Mouse (Mus musculus): ENCODE measurements at regions not wholly inside any gene's neighbourhood (a gene's known extent, or its start where the extent isn't known, plus 50 kb on each side); places are given as distances from the start of the nearest gene placed in this dataset.
A peak's percentile ranks its signal among the peaks of the same experiment; 100 is the strongest.

GRCm38 (mm10) chr8:89370816-89371772 lies 327.1 kb upstream of the Sall1 start:
- Histone ChIP-seq H3K27me3 (replicated peaks) (no peaks in the 10 kb centered on the region), H3K9ac (replicated peaks) (no peak overlapping the region), H3K27ac (replicated peaks) (no peak overlapping the region), H3K4me3 (replicated peaks) (no peak overlapping the region), H3K4me1 (no peaks in the 10 kb centered on the region), H3K4me2 (no peak overlapping the region), H3K36me3 (no peaks in the 10 kb centered on the region), H3K9me3 (replicated peaks) (no peaks in the 10 kb centered on the region)
- no peak for ATAC-seq (ENCODE audit: low FRiP score)
- 56% methylated on average over 20 of the region's 20 CpGs for WGBS

DNA sequence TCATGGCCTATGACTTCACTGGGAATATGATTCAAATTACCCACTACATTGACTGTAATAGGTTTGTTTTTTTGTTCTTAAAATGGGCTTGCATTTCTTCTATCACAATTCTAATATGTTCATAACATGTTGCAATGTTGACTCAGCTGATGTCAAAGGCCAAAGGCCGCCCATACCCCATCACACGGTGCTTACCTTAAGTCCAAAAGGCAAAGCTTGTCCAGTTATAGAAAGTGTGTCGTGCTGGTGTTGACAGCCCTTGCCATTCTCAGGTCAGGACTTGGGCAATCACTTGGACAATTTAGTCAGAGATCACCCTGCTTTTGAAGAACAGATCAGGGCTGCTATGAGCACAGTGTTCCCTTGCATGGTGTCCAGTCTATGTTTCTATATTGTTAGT lies 321.5 kb upstream of the Sall1 start:
- no peak overlapping the region for H3K4me2 ChIP-seq
- no peaks in the 10 kb centered on the region for H3K9me3 ChIP-seq (replicated peaks)
- H3K27ac ChIP-seq (replicated peaks) = no peak overlapping the region
- no peak overlapping the region for H3K9ac ChIP-seq (replicated peaks)
- no peaks in the 10 kb centered on the region for H3K36me3 ChIP-seq
- 95% methylated on average over 3 of the region's 3 CpGs for WGBS
- no peak overlapping the region for H3K4me3 ChIP-seq (replicated peaks)
- ATAC-seq (ENCODE audit: low FRiP score) = no peak
- H3K27me3 ChIP-seq (replicated peaks) = no peaks in the 10 kb centered on the region
- H3K4me1 ChIP-seq = no peaks in the 10 kb centered on the region

- Histone ChIP-seq H3K9ac (replicated peaks) (no peak overlapping the region), H3K27ac (replicated peaks) (no peak overlapping the region), H3K4me3 (replicated peaks) (no peak overlapping the region), H3K9me3 (replicated peaks) (no peaks in the 10 kb centered on the region), H3K36me3 (no peaks in the 10 kb centered on the region), H3K4me1 (no peaks in the 10 kb centered on the region), H3K4me2 (no peak overlapping the region), H3K27me3 (replicated peaks) (no peaks in the 10 kb centered on the region)
- 77% methylated on average over 4 of the region's 4 CpGs for WGBS
- ATAC-seq (ENCODE audit: low FRiP score) = no peak
These were observed 314.4 kb upstream of the Sall1 start for GRCm38 (mm10) chr8:89358411-89358810.

DNA sequence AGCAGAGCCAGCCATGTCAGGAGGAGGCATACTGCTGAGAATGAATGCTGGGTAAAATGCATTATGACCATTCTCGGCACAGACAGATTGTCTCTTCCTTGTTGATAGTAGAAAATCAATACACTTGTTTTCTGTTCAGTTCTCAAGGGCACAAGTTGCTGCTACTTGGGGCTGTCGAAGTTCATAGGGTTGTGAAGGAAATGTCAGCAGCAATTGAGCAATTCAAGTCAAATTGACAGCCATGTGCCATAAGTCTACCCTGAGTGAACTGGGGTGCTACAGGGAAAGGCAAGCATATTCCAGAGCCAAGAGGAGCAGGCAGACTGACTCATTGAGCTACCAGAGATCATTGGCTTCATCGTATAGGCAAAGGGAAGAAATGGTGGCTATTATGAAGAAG lies 301.6 kb upstream of the Sall1 start:
- no peak overlapping the region for H3K4me2 ChIP-seq
- ATAC-seq (ENCODE audit: low FRiP score) = no peak

GRCm38 (mm10) chr8:89341686-89342085 lies 297.7 kb upstream of the Sall1 start:
- H3K4me1 ChIP-seq = no peaks in the 10 kb centered on the region
- 94% methylated on average over 5 of the region's 5 CpGs for WGBS
- H3K4me2 ChIP-seq = no peak overlapping the region
- no peak for ATAC-seq (ENCODE audit: low FRiP score)
- no peak overlapping the region for H3K27ac ChIP-seq (replicated peaks)
- H3K9me3 ChIP-seq (replicated peaks) = no peaks in the 10 kb centered on the region
- no peak overlapping the region for H3K9ac ChIP-seq (replicated peaks)
- H3K27me3 ChIP-seq (replicated peaks) = no peaks in the 10 kb centered on the region
- no peaks in the 10 kb centered on the region for H3K36me3 ChIP-seq
- H3K4me3 ChIP-seq (replicated peaks) = no peak overlapping the region

More for the DNA sequence above, 301.6 kb upstream of the Sall1 start:
- no peaks in the 10 kb centered on the region for H3K4me1 ChIP-seq
- no peaks in the 10 kb centered on the region for H3K27me3 ChIP-seq (replicated peaks)
- no peaks in the 10 kb centered on the region for H3K9me3 ChIP-seq (replicated peaks)
- no peak overlapping the region for H3K4me3 ChIP-seq (replicated peaks)
- H3K27ac ChIP-seq (replicated peaks) = no peak overlapping the region
- WGBS = 83% methylated on average over 3 of the region's 3 CpGs
- H3K36me3 ChIP-seq = no peaks in the 10 kb centered on the region
- H3K9ac ChIP-seq (replicated peaks) = no peak overlapping the region

GRCm38 (mm10) chr8:89335416-89335815 lies 291.5 kb upstream of the Sall1 start:
- no peak for ATAC-seq (ENCODE audit: low FRiP score)
- no peaks in the 10 kb centered on the region for H3K27me3 ChIP-seq (replicated peaks)
- H3K27ac ChIP-seq (replicated peaks) = no peak overlapping the region
- H3K4me2 ChIP-seq = no peak overlapping the region
- H3K9ac ChIP-seq (replicated peaks) = no peak overlapping the region
- H3K9me3 ChIP-seq (replicated peaks) = no peaks in the 10 kb centered on the region
- H3K36me3 ChIP-seq = no peaks in the 10 kb centered on the region
- H3K4me3 ChIP-seq (replicated peaks) = no peak overlapping the region
- 74% methylated on average over 2 of the region's 2 CpGs for WGBS
- no peaks in the 10 kb centered on the region for H3K4me1 ChIP-seq

- H3K4me2 ChIP-seq = no peak overlapping the region
- ATAC-seq (ENCODE audit: low FRiP score) = no peak
- no peak overlapping the region for H3K27ac ChIP-seq (replicated peaks)
- H3K4me1 ChIP-seq = peaks cover 6% of the 10 kb centered on the region; the same call in 1 of the 2 replicates
- H3K36me3 ChIP-seq = no peaks in the 10 kb centered on the region
- no peaks in the 10 kb centered on the region for H3K27me3 ChIP-seq (replicated peaks)
- H3K4me3 ChIP-seq (replicated peaks) = no peak overlapping the region
- no peak overlapping the region for H3K9ac ChIP-seq (replicated peaks)
- WGBS = 58% methylated on average over 2 of the region's 2 CpGs
- H3K9me3 ChIP-seq (replicated peaks) = no peaks in the 10 kb centered on the region
These were observed 281.9 kb upstream of the Sall1 start for GRCm38 (mm10) chr8:89325751-89326351.

DNA sequence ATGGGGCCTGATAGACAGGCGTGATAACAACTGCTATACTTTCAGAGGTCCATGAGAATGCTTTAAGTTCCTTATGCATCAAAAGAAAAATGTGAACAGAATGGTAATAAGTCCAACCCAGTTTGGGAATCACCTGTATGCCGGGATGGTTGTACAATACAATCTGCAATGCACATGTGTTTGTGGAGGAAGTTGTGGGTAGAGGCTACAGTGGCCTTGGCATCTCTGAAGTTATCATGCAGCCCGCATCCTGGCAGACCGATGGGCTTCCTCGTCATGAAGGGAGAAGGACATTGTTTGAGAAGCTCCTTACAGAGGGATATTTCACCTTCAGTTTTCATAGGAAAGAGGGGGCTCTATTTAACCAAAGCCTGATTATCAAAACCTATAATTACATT lies 281.3 kb upstream of the Sall1 start:
- WGBS = 50% methylated on average over 5 of the region's 5 CpGs
- H3K27me3 ChIP-seq (replicated peaks) = no peaks in the 10 kb centered on the region
- H3K4me1 ChIP-seq = peaks cover 6% of the 10 kb centered on the region; the same call in 1 of the 2 replicates
- no peak overlapping the region for H3K4me2 ChIP-seq
- H3K9me3 ChIP-seq (replicated peaks) = no peaks in the 10 kb centered on the region
- ATAC-seq (ENCODE audit: low FRiP score) = no peak
- H3K27ac ChIP-seq (replicated peaks) = no peak overlapping the region
- no peak overlapping the region for H3K9ac ChIP-seq (replicated peaks)
- no peak overlapping the region for H3K4me3 ChIP-seq (replicated peaks)
- H3K36me3 ChIP-seq = no peaks in the 10 kb centered on the region

- 22% methylated on average over 12 of the region's 12 CpGs for WGBS
- Histone ChIP-seq H3K4me2 (no peak overlapping the region), H3K4me3 (replicated peaks) (no peak overlapping the region), H3K9me3 (replicated peaks) (no peaks in the 10 kb centered on the region), H3K27ac (replicated peaks) (no peak overlapping the region), H3K36me3 (no peaks in the 10 kb centered on the region), H3K9ac (replicated peaks) (no peak overlapping the region), H3K4me1 (peaks cover 6% of the 10 kb centered on the region; the same call in 1 of the 2 replicates), H3K27me3 (replicated peaks) (no peaks in the 10 kb centered on the region)
- ATAC-seq (ENCODE audit: low FRiP score) = no peak
These were observed 280.7 kb upstream of the Sall1 start for GRCm38 (mm10) chr8:89324462-89325247.

DNA sequence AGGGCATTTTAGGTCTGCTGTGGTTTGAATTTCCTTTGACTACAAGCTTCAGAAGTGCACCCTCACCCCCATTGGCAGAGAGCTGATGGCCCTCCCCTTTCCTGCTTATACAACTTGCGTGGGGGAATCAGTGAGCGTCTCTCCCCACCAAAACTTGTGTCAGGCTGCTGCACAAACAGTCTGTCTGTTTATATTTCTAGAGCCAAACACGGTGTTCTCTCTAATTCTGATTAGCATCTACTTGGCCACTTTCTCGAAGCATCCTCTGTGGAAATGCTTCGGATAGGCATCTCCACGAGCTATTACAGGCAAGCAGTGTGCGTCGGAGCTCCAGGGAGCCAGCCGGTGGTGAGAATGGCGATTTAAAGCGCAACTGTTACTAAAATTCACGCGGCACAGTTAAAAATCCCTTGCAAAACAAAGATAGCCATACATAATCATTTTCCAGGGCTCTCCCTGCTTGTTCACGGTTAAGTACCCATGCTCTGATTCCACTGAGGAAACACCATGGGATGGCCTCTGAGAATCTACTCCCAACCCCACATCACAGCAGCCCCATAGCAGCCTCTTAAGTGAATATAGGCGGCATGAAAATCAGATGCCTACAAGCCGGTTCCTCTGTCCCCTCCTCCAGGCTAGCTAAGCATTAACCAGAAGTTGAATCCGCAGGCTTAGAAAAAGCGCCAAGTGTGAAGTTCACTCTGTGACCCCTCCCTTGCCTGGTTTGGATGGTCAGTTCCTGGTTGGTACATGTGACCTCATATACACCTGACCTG lies 273.7 kb upstream of the Sall1 start:
- Histone ChIP-seq H3K27ac (replicated peaks) (0 out of 2 replicates have a peak overlapping the region, but pooled peaks have one; percentile 41), H3K27me3 (replicated peaks) (no peaks in the 10 kb centered on the region), H3K9ac (replicated peaks) (peak overlapping the region; percentile 37; the same call in 1 of the 2 replicates), H3K4me2 (peak overlapping the region; percentile 58), H3K4me3 (replicated peaks) (peak overlapping the region; percentile 19), H3K4me1 (peaks cover 9% of the 10 kb centered on the region), H3K9me3 (replicated peaks) (no peaks in the 10 kb centered on the region), H3K36me3 (no peaks in the 10 kb centered on the region)
- ATAC-seq (ENCODE audit: low FRiP score) = no peak
- 12% methylated on average over 18 of the region's 18 CpGs for WGBS

DNA sequence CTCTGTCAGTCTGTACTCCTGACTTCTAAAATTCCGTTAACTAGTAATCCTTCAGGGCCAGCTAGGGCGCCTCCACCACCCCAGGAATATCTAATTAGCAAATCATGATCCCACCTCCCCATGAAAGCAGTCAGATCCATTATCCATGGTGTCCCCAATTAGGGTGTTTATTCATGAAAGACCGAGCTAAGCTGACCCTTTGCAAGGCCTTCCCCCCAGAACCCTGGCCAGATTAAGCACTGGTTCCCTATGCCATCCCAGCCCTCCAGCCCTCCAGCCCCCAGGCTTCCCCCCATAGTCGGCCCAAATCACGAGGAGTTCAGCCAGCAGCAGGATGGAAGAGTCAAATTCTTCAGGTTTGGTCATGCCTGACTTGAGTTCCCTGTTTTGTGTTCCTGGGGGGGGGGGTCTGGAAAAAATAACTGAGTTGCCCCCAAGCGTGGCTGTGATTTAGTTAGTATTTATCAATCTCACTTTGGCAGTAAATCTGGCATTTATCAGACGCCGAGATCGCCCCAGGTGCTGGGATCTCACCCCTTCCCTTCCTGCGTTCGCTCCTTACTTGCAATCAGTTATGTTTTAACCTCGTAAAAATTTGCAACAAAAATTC lies 272.7 kb upstream of the Sall1 start:
- Histone ChIP-seq H3K27ac (replicated peaks) (no peak overlapping the region), H3K4me3 (replicated peaks) (no peak overlapping the region), H3K36me3 (no peaks in the 10 kb centered on the region), H3K4me1 (peaks cover 9% of the 10 kb centered on the region), H3K4me2 (no peak overlapping the region), H3K9me3 (replicated peaks) (no peaks in the 10 kb centered on the region), H3K9ac (replicated peaks) (no peak overlapping the region), H3K27me3 (replicated peaks) (no peaks in the 10 kb centered on the region)
- no peak for ATAC-seq (ENCODE audit: low FRiP score)
- WGBS = 46% methylated on average over 12 of the region's 12 CpGs

Measured in neural tube, embryonic 15.5 days (tissue).